ENCODE assay signal across 8 mouse cellular contexts in the genomic region with DNA sequence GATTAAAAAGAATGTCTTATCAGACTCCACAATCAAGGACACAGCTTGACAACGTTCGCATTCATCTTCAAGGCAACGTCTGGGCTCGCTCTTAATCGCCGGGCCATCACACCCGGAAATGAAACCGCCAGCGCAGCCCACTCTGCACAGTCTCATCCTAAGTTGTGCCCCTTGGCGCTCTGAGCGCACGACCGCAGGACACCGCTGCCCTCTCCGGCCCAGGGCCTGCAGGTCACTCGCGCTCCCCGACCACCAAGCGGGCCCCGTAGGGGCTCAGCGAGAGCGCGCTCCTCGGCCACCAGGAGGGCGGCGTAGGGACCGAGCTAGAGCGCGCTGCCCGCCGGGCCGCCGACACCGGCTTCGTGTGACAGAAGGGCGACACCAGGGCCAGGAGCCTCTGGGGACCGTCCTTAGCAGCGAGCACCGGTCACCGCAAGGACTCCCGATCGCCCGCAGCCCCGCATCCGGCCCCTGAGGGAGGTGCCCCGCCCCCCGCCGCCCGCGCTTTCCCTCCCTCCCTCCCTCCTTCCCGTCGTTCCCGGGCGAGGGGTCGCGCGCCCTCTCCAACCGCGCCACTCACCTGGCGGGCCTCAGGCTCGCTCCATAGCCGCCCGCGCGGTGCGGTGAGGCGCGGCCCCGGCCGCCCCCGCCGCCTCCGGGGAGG. TPM values are rescaled to one million over a fixed set of nuclear protein-coding genes. Genes with fewer than 3 reads are reported as not detected.
A peak's percentile ranks its signal among the peaks of the same experiment; 100 is the strongest.
DNase-seq lines count a peak whose midpoint lies in the region; ATAC-seq and TF ChIP-seq lines count a peak whose summit lies in the region.

No protein-coding gene starts in this region.

- peak overlapping the region; percentile 97 for H3K4me3 ChIP-seq in forebrain, embryonic 16.5 days (replicated peaks; ENCODE audit: low read length)
- H3K4me3 ChIP-seq in hindbrain, embryonic 13.5 days, result peak overlapping the region; percentile 86
- peak overlapping the region; percentile 94 for H3K4me3 ChIP-seq in limb, embryonic 14.5 days (replicated peaks; ENCODE audit: low read length)
- H3K4me3 ChIP-seq in midbrain, embryonic 13.5 days (replicated peaks), result peak overlapping the region; percentile 88

- DNase-seq in thymus, adult 18-20 months, result peak; percentile 38 to 39
- DNase-seq in thymus, postnatal 25 days, result no peak
- peak; percentile 54 for DNase-seq in c-Kit-positive CD71-positive TER-119-positive erythroid progenitor cells, embryonic 14.5 days (ENCODE audit: low spot score)
- no peak for DNase-seq in limb, embryonic 14.5 days (ENCODE audit: low spot score)
- DNase-seq in spleen, postnatal 10 days (ENCODE audit: low spot score in 2 of 2), result peak; percentile 75

- peak overlapping the region; percentile 66 for H3K27ac ChIP-seq in forebrain, embryonic 16.5 days (ENCODE audit: low read length)
- H3K27ac ChIP-seq in hindbrain, embryonic 13.5 days, result peak overlapping the region; percentile 96
- peak overlapping the region; percentile 73 for H3K27ac ChIP-seq in limb, embryonic 14.5 days (replicated peaks; ENCODE audit: low read depth, low read length)
- H3K27ac ChIP-seq in midbrain, embryonic 13.5 days, result peak overlapping the region; percentile 90

- 0 out of 2 replicates have a peak, but pooled peaks have one; percentile 24 for TF ChIP-seq POLR2A in limb, embryonic 14.5 days (IDR thresholded peaks at IDR 0.05; ENCODE audit: borderline replicate concordance, extremely low read depth, insufficient read depth, insufficient read length)

- peaks cover 15% of the 10 kb centered on the region for H3K4me1 ChIP-seq in forebrain, embryonic 16.5 days (replicated peaks; ENCODE audit: control insufficient read depth, insufficient read depth, low read length)
- peaks cover 12% of the 10 kb centered on the region; the same call in 1 of the 2 replicates for H3K4me1 ChIP-seq in hindbrain, embryonic 13.5 days (replicated peaks)
- H3K4me1 ChIP-seq in limb, embryonic 14.5 days (ENCODE audit: control insufficient read depth, insufficient read depth, low read length), result peaks cover 5% of the 10 kb centered on the region; the same call in 1 of the 2 replicates
- peaks cover 15% of the 10 kb centered on the region for H3K4me1 ChIP-seq in midbrain, embryonic 13.5 days (replicated peaks)

- peak overlapping the region; percentile 84 for H3K4me2 ChIP-seq in forebrain, embryonic 16.5 days (ENCODE audit: low read length)
- H3K4me2 ChIP-seq in hindbrain, embryonic 13.5 days, result peak overlapping the region; percentile 68
- peak overlapping the region; percentile 70 for H3K4me2 ChIP-seq in limb, embryonic 14.5 days (replicated peaks; ENCODE audit: low read depth, low read length, severe bottlenecking)
- peak overlapping the region; percentile 72 for H3K4me2 ChIP-seq in midbrain, embryonic 13.5 days (replicated peaks)

- H3K9me3 ChIP-seq in forebrain, embryonic 16.5 days (ENCODE audit: control insufficient read depth, low read length), result no peaks in the 10 kb centered on the region
- H3K9me3 ChIP-seq in hindbrain, embryonic 13.5 days, result no peaks in the 10 kb centered on the region
- H3K9me3 ChIP-seq in limb, embryonic 14.5 days (ENCODE audit: control insufficient read depth, low read length), result no peaks in the 10 kb centered on the region
- H3K9me3 ChIP-seq in midbrain, embryonic 13.5 days, result no peaks in the 10 kb centered on the region

- H3K36me3 ChIP-seq in forebrain, embryonic 16.5 days (ENCODE audit: control insufficient read depth, insufficient read depth), result no peaks in the 10 kb centered on the region
- peaks cover 2% of the 10 kb centered on the region; the same call in 1 of the 2 replicates for H3K36me3 ChIP-seq in hindbrain, embryonic 13.5 days
- H3K36me3 ChIP-seq in limb, embryonic 14.5 days (ENCODE audit: control insufficient read depth, insufficient read depth, low read length), result peaks cover 11% of the 10 kb centered on the region; the same call in 1 of the 2 replicates
- H3K36me3 ChIP-seq in midbrain, embryonic 13.5 days, result peaks cover 5% of the 10 kb centered on the region; the same call in 1 of the 2 replicates

- peak; percentile 84 for ATAC-seq in forebrain, embryonic 16.5 days
- peak; percentile 87 for ATAC-seq in hindbrain, embryonic 13.5 days (ENCODE audit: low FRiP score)
- peak; percentile 82 for ATAC-seq in limb, embryonic 14.5 days (ENCODE audit: low FRiP score, low read depth)
- peak; percentile 90 for ATAC-seq in midbrain, embryonic 13.5 days

- peak overlapping the region; percentile 89 for H3K9ac ChIP-seq in forebrain, embryonic 16.5 days (replicated peaks; ENCODE audit: low read depth, low read length)
- H3K9ac ChIP-seq in hindbrain, embryonic 13.5 days, result peak overlapping the region; percentile 91
- peak overlapping the region; percentile 89 for H3K9ac ChIP-seq in limb, embryonic 14.5 days (ENCODE audit: low read depth, low read length, severe bottlenecking)
- H3K9ac ChIP-seq in midbrain, embryonic 13.5 days (replicated peaks), result peak overlapping the region; percentile 88

- under 1% methylated on average over 46 of the region's 73 CpGs for WGBS in forebrain, embryonic 16.5 days
- under 1% methylated on average over 52 of the region's 73 CpGs for WGBS in hindbrain, embryonic 13.5 days
- WGBS in limb, embryonic 14.5 days, result under 1% methylated on average over 22 of the region's 73 CpGs
- under 1% methylated on average over 29 of the region's 73 CpGs for WGBS in midbrain, embryonic 13.5 days

- no peaks in the 10 kb centered on the region for H3K27me3 ChIP-seq in forebrain, embryonic 16.5 days (replicated peaks; ENCODE audit: control insufficient read depth, insufficient read depth, low read length)
- peaks cover 12% of the 10 kb centered on the region for H3K27me3 ChIP-seq in hindbrain, embryonic 13.5 days
- no peaks in the 10 kb centered on the region for H3K27me3 ChIP-seq in limb, embryonic 14.5 days (ENCODE audit: control insufficient read depth, insufficient read depth, low read length)
- peaks cover 18% of the 10 kb centered on the region; the same call in 1 of the 2 replicates for H3K27me3 ChIP-seq in midbrain, embryonic 13.5 days

RNA-seq across cellular contexts. Expression of gene Fam20b, which starts 0.5 kb away (rescaled TPM):
- 27.2 and 27.6 TPM in 2 replicates for polyA plus RNA-seq in forebrain, embryonic 16.5 days (2015; fragmentation: Nextera tagmentation; extraction: Ambion mirVana)
- 27.0 and 27.9 TPM in 2 replicates for polyA plus RNA-seq in hindbrain, embryonic 13.5 days (2015; fragmentation: Nextera tagmentation; extraction: Ambion mirVana)
- polyA plus RNA-seq in limb, embryonic 14.5 days (2012; rRNA removed), result 35.0 and 35.8 TPM in 2 replicates
- 29.7 and 33.5 TPM in 2 replicates for polyA plus RNA-seq in limb, embryonic 14.5 days (2014; fragmentation: Nextera tagmentation; extraction: Ambion mirVana)
- polyA plus RNA-seq in midbrain, embryonic 13.5 days (2015; fragmentation: Nextera tagmentation; extraction: Ambion mirVana), result 25.2 and 25.9 TPM in 2 replicates

RNA-seq across cellular contexts. Expression of gene Tor3a, which starts 44.3 kb away (rescaled TPM):
- 4.4 TPM in 2 replicates for polyA plus RNA-seq in forebrain, embryonic 16.5 days (2015; fragmentation: Nextera tagmentation; extraction: Ambion mirVana)
- polyA plus RNA-seq in hindbrain, embryonic 13.5 days (2015; fragmentation: Nextera tagmentation; extraction: Ambion mirVana), result 3.2 and 5.9 TPM in 2 replicates
- 7.6 and 7.7 TPM in 2 replicates for polyA plus RNA-seq in limb, embryonic 14.5 days (2012; rRNA removed)
- polyA plus RNA-seq in limb, embryonic 14.5 days (2014; fragmentation: Nextera tagmentation; extraction: Ambion mirVana), result 10.1 and 14.7 TPM in 2 replicates
- polyA plus RNA-seq in midbrain, embryonic 13.5 days (2015; fragmentation: Nextera tagmentation; extraction: Ambion mirVana), result 2.4 and 3.4 TPM in 2 replicates

Comparison
In these comparisons a context has a peak if more than half of its experiments do, and no peak if none do; other contexts are left out.
1. DNase-seq: peak in thymus, adult 18-20 months (2 of 2), c-Kit-positive CD71-positive TER-119-positive erythroid progenitor cells, embryonic 14.5 days (single experiment) and spleen, postnatal 10 days (2 of 2); none in thymus, postnatal 25 days (single experiment) and limb, embryonic 14.5 days (single experiment).
2. Peak in every context shown above with its lines, with median percentiles within 50 percentile points of each other: ATAC-seq, H3K27ac ChIP-seq, H3K4me2 ChIP-seq, H3K4me3 ChIP-seq and H3K9ac ChIP-seq.